Mouse (Mus musculus): Measurements from ENCODE around the gene Rcl1. TPM values are rescaled to one million over a fixed set of nuclear protein-coding genes. Genes with fewer than 3 reads are reported as not detected.

Gene Rcl1
- polyA plus RNA-seq, 1 experiment from 2014 or later: 26.4 TPM

- no peak overlapping the region for H3K9ac ChIP-seq (ENCODE audit: low read depth, low read length)
- no peaks in the 10 kb centered on the region for H3K9me3 ChIP-seq (replicated peaks; ENCODE audit: control insufficient read depth, low read length)
- 87% methylated on average over 4 of the region's 4 CpGs for WGBS (ENCODE audit: insufficient replicate concordance)
Observed at GRCm38 (mm10) chr19:29099596-29099995, 1.6 kb upstream of the Rcl1 start.

GRCm38 (mm10) chr19:29100261-29100660 lies 914 bp upstream of the Rcl1 start:
- H3K4me2 ChIP-seq: peak overlapping the region; percentile 84
- no peak for ATAC-seq (replicated peaks; ENCODE audit: insufficient number of reproducible peaks, low FRiP score, low TSS enrichment)
- peaks cover 9% of the 10 kb centered on the region; the same call in 1 of the 2 replicates for H3K4me1 ChIP-seq (ENCODE audit: control insufficient read depth, insufficient read depth, low read length)
- no peaks in the 10 kb centered on the region for H3K9me3 ChIP-seq (replicated peaks; ENCODE audit: control insufficient read depth, low read length)
- H3K36me3 ChIP-seq (ENCODE audit: control insufficient read depth, insufficient read depth, low read length): no peaks in the 10 kb centered on the region
- no peaks in the 10 kb centered on the region for H3K27me3 ChIP-seq (ENCODE audit: control insufficient read depth, insufficient read depth, low read length)
- peak overlapping the region; percentile 68; the same call in 1 of the 2 replicates for H3K27ac ChIP-seq (ENCODE audit: low read depth, low read length)
- H3K9ac ChIP-seq (ENCODE audit: low read depth, low read length): peak overlapping the region; percentile 68
- H3K4me3 ChIP-seq (ENCODE audit: low read depth, low read length): peak overlapping the region; percentile 81
- WGBS (ENCODE audit: insufficient replicate concordance): 31% methylated on average over 8 of the region's 8 CpGs

More at GRCm38 (mm10) chr19:29099596-29099995, 1.6 kb upstream of the Rcl1 start:
- Histone ChIP-seq H3K36me3 (ENCODE audit: control insufficient read depth, insufficient read depth, low read length) (no peaks in the 10 kb centered on the region), H3K4me3 (ENCODE audit: low read depth, low read length) (no peak overlapping the region), H3K27me3 (ENCODE audit: control insufficient read depth, insufficient read depth, low read length) (no peaks in the 10 kb centered on the region), H3K27ac (ENCODE audit: low read depth, low read length) (no peak overlapping the region), H3K4me1 (ENCODE audit: control insufficient read depth, insufficient read depth, low read length) (peaks cover 9% of the 10 kb centered on the region; the same call in 1 of the 2 replicates), H3K4me2 (no peak overlapping the region)
- ATAC-seq (replicated peaks; ENCODE audit: insufficient number of reproducible peaks, low FRiP score, low TSS enrichment): no peak

DNA sequence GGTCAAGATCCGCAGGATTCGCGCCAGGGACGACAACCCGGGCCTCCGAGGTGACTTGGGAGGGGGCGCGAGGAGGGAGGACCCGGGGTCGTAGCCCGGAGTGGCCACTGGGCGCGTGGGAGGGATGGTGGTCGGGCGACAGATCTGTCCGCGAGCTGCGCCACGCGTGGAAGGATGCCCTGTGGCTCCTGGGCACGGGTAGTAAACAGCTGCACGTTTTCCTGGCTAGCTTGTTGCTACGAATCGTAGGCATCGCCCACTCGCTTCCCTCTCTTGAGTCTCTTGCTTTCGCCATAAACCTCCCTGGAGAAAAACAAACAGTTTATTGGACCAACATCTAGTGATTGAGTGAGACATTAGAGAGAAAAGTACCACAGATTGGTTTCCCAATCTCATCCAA lies 416 bp downstream of the Rcl1 start:
- H3K9ac ChIP-seq (ENCODE audit: low read depth, low read length): peak overlapping the region; percentile 68
- H3K9me3 ChIP-seq (replicated peaks; ENCODE audit: control insufficient read depth, low read length): no peaks in the 10 kb centered on the region
- no peaks in the 10 kb centered on the region for H3K36me3 ChIP-seq (ENCODE audit: control insufficient read depth, insufficient read depth, low read length)
- 0% methylated on average over 27 of the region's 27 CpGs for WGBS (ENCODE audit: insufficient replicate concordance)
- ATAC-seq (replicated peaks; ENCODE audit: insufficient number of reproducible peaks, low FRiP score, low TSS enrichment): peak; percentile 12; the same call in 1 of the 2 replicates
- H3K4me3 ChIP-seq (ENCODE audit: low read depth, low read length): peak overlapping the region; percentile 81
- no peaks in the 10 kb centered on the region for H3K27me3 ChIP-seq (ENCODE audit: control insufficient read depth, insufficient read depth, low read length)
- H3K4me1 ChIP-seq (ENCODE audit: control insufficient read depth, insufficient read depth, low read length): peaks cover 9% of the 10 kb centered on the region; the same call in 1 of the 2 replicates
- peak overlapping the region; percentile 84 for H3K4me2 ChIP-seq
- no peak overlapping the region for H3K27ac ChIP-seq (ENCODE audit: low read depth, low read length)

DNA sequence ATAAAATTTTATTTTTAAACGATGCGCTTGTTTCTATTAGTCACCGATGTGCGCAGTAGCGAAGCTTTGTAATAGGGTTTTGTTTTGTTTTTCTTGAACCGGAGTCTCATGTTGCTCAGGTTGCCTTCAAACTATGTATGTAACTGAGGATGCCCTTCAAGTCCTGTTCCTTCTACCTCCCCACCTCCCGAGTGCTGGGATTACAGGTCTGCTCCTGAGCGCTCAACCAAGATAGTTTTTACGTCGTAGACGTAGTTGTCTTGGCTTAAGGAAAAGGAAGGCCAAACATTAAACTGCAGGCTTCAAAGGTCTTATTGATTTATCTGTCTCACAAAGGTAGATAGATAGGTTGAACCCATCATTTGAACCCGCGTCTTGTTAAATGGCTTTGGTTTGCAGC lies 923 bp downstream of the Rcl1 start:
- no peaks in the 10 kb centered on the region for H3K9me3 ChIP-seq (replicated peaks; ENCODE audit: control insufficient read depth, low read length)
- peak overlapping the region; percentile 68 for H3K9ac ChIP-seq (ENCODE audit: low read depth, low read length)
- H3K36me3 ChIP-seq (ENCODE audit: control insufficient read depth, insufficient read depth, low read length): no peaks in the 10 kb centered on the region
- no peak overlapping the region for H3K27ac ChIP-seq (ENCODE audit: low read depth, low read length)
- no peak for ATAC-seq (replicated peaks; ENCODE audit: insufficient number of reproducible peaks, low FRiP score, low TSS enrichment)
- H3K27me3 ChIP-seq (ENCODE audit: control insufficient read depth, insufficient read depth, low read length): no peaks in the 10 kb centered on the region
- peak overlapping the region; percentile 84 for H3K4me2 ChIP-seq
- 13% methylated on average over 13 of the region's 13 CpGs for WGBS (ENCODE audit: insufficient replicate concordance)
- H3K4me1 ChIP-seq (ENCODE audit: control insufficient read depth, insufficient read depth, low read length): peaks cover 9% of the 10 kb centered on the region; the same call in 1 of the 2 replicates
- H3K4me3 ChIP-seq (ENCODE audit: low read depth, low read length): peak overlapping the region; percentile 81

GRCm38 (mm10) chr19:29105816-29106215 lies 4.6 kb downstream of the Rcl1 start:
- H3K27me3 ChIP-seq (ENCODE audit: control insufficient read depth, insufficient read depth, low read length): no peaks in the 10 kb centered on the region
- no peaks in the 10 kb centered on the region for H3K9me3 ChIP-seq (replicated peaks; ENCODE audit: control insufficient read depth, low read length)
- no peaks in the 10 kb centered on the region for H3K36me3 ChIP-seq (ENCODE audit: control insufficient read depth, insufficient read depth, low read length)
- H3K27ac ChIP-seq (ENCODE audit: low read depth, low read length): no peak overlapping the region
- peaks cover 3% of the 10 kb centered on the region; the same call in 1 of the 2 replicates for H3K4me1 ChIP-seq (ENCODE audit: control insufficient read depth, insufficient read depth, low read length)
- no peak overlapping the region for H3K4me2 ChIP-seq
- 88% methylated on average over 4 of the region's 4 CpGs for WGBS (ENCODE audit: insufficient replicate concordance)
- ATAC-seq (replicated peaks; ENCODE audit: insufficient number of reproducible peaks, low FRiP score, low TSS enrichment): no peak
- no peak overlapping the region for H3K9ac ChIP-seq (ENCODE audit: low read depth, low read length)
- H3K4me3 ChIP-seq (ENCODE audit: low read depth, low read length): no peak overlapping the region

- Histone ChIP-seq H3K27ac (ENCODE audit: low read depth, low read length) (no peak overlapping the region), H3K9me3 (replicated peaks; ENCODE audit: control insufficient read depth, low read length) (no peaks in the 10 kb centered on the region), H3K4me2 (no peak overlapping the region), H3K4me1 (ENCODE audit: control insufficient read depth, insufficient read depth, low read length) (peaks cover 3% of the 10 kb centered on the region; the same call in 1 of the 2 replicates), H3K27me3 (ENCODE audit: control insufficient read depth, insufficient read depth, low read length) (no peaks in the 10 kb centered on the region), H3K36me3 (ENCODE audit: control insufficient read depth, insufficient read depth, low read length) (no peaks in the 10 kb centered on the region), H3K9ac (ENCODE audit: low read depth, low read length) (no peak overlapping the region), H3K4me3 (ENCODE audit: low read depth, low read length) (no peak overlapping the region)
- no peak for ATAC-seq (replicated peaks; ENCODE audit: insufficient number of reproducible peaks, low FRiP score, low TSS enrichment)
- 88% methylated on average over 5 of the region's 5 CpGs for WGBS (ENCODE audit: insufficient replicate concordance)
Observed at GRCm38 (mm10) chr19:29106261-29106660, 5.1 kb downstream of the Rcl1 start.

DNA sequence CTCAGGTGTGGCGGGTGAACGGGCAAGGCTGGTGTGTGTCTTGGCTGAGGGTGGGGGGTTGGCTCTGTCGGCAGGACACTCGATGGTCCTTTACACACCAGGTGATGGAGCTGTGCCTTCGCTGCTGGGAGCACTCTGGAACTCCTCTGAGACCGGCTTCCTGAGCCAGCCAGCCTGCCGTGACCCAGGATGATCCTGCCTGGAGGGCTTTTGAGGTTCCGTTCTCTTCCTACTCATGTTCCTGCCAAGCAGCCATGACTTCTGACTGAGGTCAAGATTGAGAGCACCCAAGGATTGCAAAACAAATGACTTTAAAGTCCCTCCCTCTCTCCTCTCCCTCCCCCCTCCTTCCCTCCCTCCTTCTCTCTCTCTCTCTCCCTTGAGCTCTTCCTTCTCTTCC lies 11.5 kb downstream of the Rcl1 start:
- H3K4me3 ChIP-seq (ENCODE audit: low read depth, low read length): no peak overlapping the region
- WGBS (ENCODE audit: insufficient replicate concordance): 82% methylated on average over 8 of the region's 8 CpGs
- no peaks in the 10 kb centered on the region for H3K36me3 ChIP-seq (ENCODE audit: control insufficient read depth, insufficient read depth, low read length)
- no peaks in the 10 kb centered on the region for H3K9me3 ChIP-seq (replicated peaks; ENCODE audit: control insufficient read depth, low read length)
- H3K4me1 ChIP-seq (ENCODE audit: control insufficient read depth, insufficient read depth, low read length): no peaks in the 10 kb centered on the region
- no peak overlapping the region for H3K9ac ChIP-seq (ENCODE audit: low read depth, low read length)
- H3K27me3 ChIP-seq (ENCODE audit: control insufficient read depth, insufficient read depth, low read length): no peaks in the 10 kb centered on the region
- no peak for ATAC-seq (replicated peaks; ENCODE audit: insufficient number of reproducible peaks, low FRiP score, low TSS enrichment)
- H3K4me2 ChIP-seq: no peak overlapping the region
- H3K27ac ChIP-seq (ENCODE audit: low read depth, low read length): no peak overlapping the region

DNA sequence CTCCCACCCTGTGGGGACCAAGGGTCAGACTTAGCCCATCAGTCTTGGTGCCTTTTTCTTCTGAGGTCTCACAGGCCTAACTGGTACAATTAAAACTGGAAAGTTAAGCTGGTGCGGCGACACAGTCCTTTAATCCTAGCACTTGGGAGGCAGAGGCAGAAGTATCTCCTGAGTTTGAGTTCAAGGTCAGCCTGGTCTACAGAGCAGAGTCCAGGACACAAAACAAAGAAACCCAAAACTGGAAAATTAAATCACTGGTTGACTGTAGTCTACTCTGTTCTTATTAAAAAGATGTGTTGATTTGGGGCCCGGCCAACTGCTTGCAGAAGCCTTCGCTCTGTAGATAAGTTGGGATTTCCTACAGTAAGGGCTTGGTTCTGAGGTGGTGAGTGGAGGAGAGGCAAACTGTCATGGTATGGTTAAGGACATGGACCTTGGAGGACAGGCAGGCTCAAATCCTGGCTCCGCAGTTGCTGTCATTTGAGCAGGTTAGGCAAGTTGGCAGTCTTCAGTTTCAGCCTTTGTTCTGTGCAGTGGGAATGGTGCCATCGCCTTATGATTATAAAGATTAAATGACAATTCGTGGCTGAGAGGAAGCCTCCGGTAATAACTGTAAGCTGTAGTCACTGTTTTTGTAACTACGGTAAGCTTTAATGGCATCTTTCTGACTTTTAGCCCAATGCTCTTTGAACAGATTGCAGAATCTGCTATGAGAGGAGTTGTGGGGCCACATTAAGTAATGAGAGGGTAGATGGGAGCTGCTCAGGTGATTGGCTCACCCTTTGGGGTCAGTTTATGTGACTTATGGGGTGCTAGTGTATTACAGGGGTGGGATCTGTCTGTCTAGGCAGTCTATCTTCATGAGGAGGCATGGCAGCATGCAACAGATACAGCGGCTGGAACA lies 12.8 kb downstream of the Rcl1 start:
- H3K27ac ChIP-seq (ENCODE audit: low read depth, low read length): no peak overlapping the region
- H3K27me3 ChIP-seq (ENCODE audit: control insufficient read depth, insufficient read depth, low read length): no peaks in the 10 kb centered on the region
- H3K9ac ChIP-seq (ENCODE audit: low read depth, low read length): no peak overlapping the region
- no peak overlapping the region for H3K4me2 ChIP-seq
- H3K9me3 ChIP-seq (replicated peaks; ENCODE audit: control insufficient read depth, low read length): no peaks in the 10 kb centered on the region
- ATAC-seq (replicated peaks; ENCODE audit: insufficient number of reproducible peaks, low FRiP score, low TSS enrichment): no peak
- no peaks in the 10 kb centered on the region for H3K4me1 ChIP-seq (ENCODE audit: control insufficient read depth, insufficient read depth, low read length)
- 91% methylated on average over 10 of the region's 10 CpGs for WGBS (ENCODE audit: insufficient replicate concordance)
- no peak overlapping the region for H3K4me3 ChIP-seq (ENCODE audit: low read depth, low read length)
- H3K36me3 ChIP-seq (ENCODE audit: control insufficient read depth, insufficient read depth, low read length): 0 out of 2 replicates have a peak, but pooled peaks cover 3% of the 10 kb centered on the region

All from heart, embryonic 11.5 days (tissue).